Mouse (Mus musculus) layer of hippocampus, adult 2 months (tissue): Measurements from ENCODE around the gene Elf1. TPM values are rescaled to one million over a fixed set of nuclear protein-coding genes. Genes with fewer than 3 reads are reported as not detected.

Source experiments
- DNase-seq, 2 experiments: peaks; one replicate each; pipeline ENCODE4 v3.0.0; 2022; ENCODE audit warnings: low spot score in 2 of 2
- H3K27ac ChIP-seq: fragments of 200-600 bp; 2 replicates; pipeline ENCODE4 v1.8.1; 2022
- H3K4me3 ChIP-seq: fragments of 200-600 bp; 2 replicates; pipeline ENCODE4 v1.8.1; 2022; ENCODE audit warnings: mild to moderate bottlenecking
- CTCF ChIP-seq: fragments of 200-600 bp; conservative IDR thresholded peaks from 2 replicates; pipeline ENCODE4 v1.8.1; 2022; ENCODE audit warnings: antibody characterized with exemption, mild to moderate bottlenecking, moderate library complexity
- microRNA-seq, 2 experiments: library from miRNA; unstranded; fragments of <30 nt; microRNA quantifications; one replicate each; pipeline ENCODE4 v1.2.0; 2021
- total RNA-seq, 2 experiments: library from RNA; stranded (reverse); gene quantifications; 2 replicates each; pipeline ENCODE4 v1.2.3; 2021

Gene Elf1
- total RNA-seq, 2 experiments from 2014 or later, result 4.6 to 4.8 TPM

DNA sequence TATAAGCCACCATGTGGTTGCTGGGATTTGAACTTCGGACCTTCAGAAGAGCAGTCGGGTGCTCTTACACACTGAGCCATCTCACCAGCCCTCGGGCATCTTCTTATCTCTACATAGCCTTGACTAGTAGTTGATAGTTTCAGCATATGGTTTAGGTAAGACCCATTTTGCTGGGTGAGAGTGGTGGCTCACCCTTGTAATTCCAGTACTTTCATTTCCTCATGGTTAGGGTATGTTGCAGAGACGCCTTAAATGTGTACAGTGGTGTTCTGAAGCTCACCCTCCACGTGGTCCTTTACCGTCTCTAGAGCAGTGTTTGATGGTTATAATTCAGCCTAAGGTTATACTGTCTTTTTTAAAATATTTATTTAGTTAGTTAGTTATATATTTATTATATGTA, 125.4 kb downstream of the Elf1 start:
- peak in 1 of 2 experiments; percentile 3 for DNase-seq
- Histone ChIP-seq H3K4me3 (no peak overlapping the region), H3K27ac (peak overlapping the region; percentile 43)
- no peak for TF ChIP-seq CTCF

DNA sequence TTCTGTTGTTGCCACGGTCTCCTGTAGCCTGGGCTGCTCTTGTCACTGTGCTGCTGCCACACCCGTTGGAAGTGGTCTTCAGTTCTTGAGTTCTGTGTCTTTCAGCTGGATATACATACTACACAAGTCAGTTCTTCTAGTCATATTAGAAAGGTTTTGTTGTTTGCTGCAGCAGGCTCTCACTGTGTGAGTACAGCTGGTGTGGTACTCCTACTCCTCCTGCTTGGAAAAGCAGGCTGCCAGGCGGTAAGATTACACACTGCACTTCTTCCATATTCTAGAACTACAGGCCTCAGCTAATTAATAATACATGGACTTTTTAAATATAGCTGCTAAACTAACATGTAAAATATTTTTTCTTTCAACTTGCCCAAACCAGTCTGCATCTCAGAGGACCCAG, 125.9 kb downstream of the Elf1 start:
- Histone ChIP-seq H3K4me3 (no peak overlapping the region), H3K27ac (peak overlapping the region; percentile 43)
- peak; percentile 46 to 58 for DNase-seq
- TF ChIP-seq CTCF, result peak; percentile 39

DNA sequence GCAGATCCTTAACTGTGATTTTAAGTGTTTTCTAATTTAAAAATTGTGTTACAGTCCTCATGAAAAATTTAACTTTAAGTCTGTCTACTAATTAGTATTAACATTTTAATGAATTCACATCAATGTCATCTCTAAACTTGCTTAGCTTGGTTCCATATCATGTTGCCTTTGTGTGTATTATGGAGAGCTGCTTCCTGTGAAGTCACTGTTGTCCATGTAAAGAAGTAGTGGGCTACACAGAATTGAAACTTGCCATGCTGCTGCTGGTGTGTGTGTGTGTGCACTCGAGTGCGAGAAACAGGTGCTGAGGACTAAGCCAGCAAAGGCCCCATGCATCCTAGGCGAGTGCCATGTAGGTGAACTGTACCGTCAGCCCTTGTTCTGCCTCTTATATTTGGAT, 126.4 kb downstream of the Elf1 start:
- Histone ChIP-seq H3K4me3 (no peak overlapping the region), H3K27ac (peak overlapping the region; percentile 43)
- no peak for DNase-seq
- no peak for TF ChIP-seq CTCF

DNA sequence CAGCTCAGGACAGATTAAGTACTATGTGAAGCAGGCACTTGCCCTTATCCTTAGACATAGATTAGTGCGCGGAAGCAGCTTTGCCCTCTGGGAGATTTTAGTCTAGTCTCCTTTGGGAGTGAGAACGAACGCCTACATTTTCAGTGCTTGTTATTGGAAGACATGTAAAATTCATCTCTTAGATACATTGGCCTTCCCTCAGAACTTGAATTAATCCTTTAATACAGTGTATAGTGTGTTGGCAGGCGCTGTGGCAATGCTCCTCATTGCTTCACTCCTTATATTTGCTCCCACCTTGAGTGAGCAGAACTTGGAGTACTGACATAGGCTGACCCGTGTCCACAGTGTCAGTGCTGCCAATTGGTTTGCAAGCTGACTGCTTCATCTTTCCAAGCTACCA, 127.3 kb downstream of the Elf1 start:
- no peak for TF ChIP-seq CTCF
- Histone ChIP-seq H3K4me3 (no peak overlapping the region), H3K27ac (peak overlapping the region; percentile 4; the same call in 1 of the 2 replicates)
- peak in 1 of 2 experiments; percentile 3 for DNase-seq

DNA sequence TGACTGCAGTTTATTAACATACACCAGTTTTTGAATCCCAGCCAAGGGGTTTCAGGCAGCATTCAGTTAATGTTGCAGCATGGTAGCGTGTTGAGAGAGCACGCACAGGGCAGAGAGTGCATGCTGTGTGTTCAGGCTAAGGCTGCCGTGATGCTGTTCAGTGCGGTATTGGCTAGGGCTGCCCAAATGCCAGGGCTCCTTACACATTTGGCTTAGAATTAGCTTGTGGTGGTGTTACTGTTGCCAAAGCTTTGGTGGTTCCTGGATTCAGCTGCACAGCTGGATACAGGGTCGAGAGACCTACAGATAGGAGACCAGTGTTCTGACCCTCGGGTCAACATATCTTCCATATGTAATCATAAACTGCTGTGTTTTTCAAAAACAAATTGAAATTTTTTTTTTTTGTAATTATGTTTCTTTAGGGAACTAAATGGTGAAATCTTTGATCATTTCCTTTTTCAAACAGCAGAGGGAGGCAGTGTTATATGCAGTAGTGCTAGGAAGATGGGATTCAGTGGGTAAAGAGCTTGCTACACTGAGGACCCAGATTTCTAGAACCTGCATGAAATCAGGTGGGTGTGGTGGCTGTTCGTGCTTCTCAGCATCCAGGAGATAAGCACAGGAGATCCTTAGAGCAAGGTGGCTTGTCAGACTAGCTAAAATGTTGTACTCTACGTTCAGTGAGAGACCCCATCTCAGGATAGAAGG, 136.3 kb downstream of the Elf1 start:
- peak overlapping the region; percentile 62 for H3K27ac ChIP-seq
- no peak overlapping the region for H3K4me3 ChIP-seq
- peak; percentile 39 to 55 for DNase-seq
- peak; percentile 89 for TF ChIP-seq CTCF

DNA sequence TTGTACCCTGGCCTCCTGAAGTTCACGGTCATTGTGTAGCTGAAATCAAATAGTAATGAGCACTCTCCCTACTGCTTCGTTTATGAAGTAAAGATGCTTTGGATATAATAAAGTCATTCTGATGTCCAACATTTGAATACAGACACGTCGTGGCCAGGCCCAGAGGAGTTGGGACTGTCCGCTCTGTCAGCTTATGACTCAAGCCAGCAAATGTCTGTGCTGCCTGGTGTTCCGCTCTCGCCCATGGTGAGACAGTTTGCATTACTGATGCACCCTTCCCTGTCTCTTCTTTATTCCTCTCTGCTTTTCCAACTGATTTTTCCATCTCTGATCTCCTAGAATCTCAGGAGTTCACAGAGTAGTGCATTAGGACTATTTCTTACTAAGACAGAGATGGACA, 138.8 kb downstream of the Elf1 start:
- no peak for TF ChIP-seq CTCF
- Histone ChIP-seq H3K27ac (no peak overlapping the region), H3K4me3 (no peak overlapping the region)
- DNase-seq, result no peak

DNA sequence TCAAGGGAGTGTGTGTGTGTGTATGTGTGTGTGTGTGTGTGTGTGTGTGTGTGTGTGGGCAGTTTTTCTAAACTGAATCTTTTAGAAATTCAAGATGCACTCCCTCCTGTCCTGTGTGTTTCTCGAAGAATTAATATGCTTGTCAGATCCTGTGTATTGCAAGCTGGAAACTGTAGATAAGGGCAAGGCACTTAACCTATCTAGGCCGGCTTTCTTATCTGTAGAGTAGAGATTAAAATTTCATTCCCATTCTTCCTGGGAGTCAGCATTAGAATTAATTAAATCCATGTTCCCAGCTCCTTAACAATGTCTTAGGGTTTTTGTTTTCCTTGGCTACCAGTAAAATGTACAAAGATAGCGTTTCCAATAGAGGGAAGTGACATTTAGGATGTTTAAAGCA, 140.1 kb downstream of the Elf1 start:
- H3K4me3 ChIP-seq, result no peak overlapping the region
- H3K27ac ChIP-seq, result no peak overlapping the region
- no peak for DNase-seq
- no peak for TF ChIP-seq CTCF

Small RNA genes within 50 kb of the gene (microRNA-seq; reads per million reads assigned to microRNA genes)
- gene Gm27857, result 0 reads per million in 2 experiments

Other genes starting within 250 kb of the Elf1 start
- not detected for gene Zfp957, start 233.8 kb upstream of the Elf1 start, total RNA-seq
- 10 to 100 TPM; 37.1 to 40.7 TPM for gene Rgcc, start 179.5 kb upstream of the Elf1 start, total RNA-seq
- gene Naa16, start 90.4 kb upstream of the Elf1 start, total RNA-seq, result 10 to 100 TPM; 13.5 to 15.2 TPM
- 1 to 10 TPM; 6.0 to 6.2 TPM for gene Mtrf1, start 83.4 kb upstream of the Elf1 start, total RNA-seq
- 10 to 100 TPM; 39.9 to 44.0 TPM for gene Kbtbd7, start 54.7 kb upstream of the Elf1 start, total RNA-seq
- gene Kbtbd6, start 29.4 kb upstream of the Elf1 start, total RNA-seq, result 1 to 10 TPM in 1 of 2 experiments, under 1 TPM in 1; 0.91 to 1.2 TPM
- gene Wbp4, start 326 bp downstream of the Elf1 start, total RNA-seq, result 10 to 100 TPM; 50.4 to 52.8 TPM
- gene Sugt1, start 106.5 kb downstream of the Elf1 start, total RNA-seq, result 10 to 100 TPM; 89.7 to 92.1 TPM
- gene Cnmd, start 181.0 kb downstream of the Elf1 start, total RNA-seq, result 1 to 10 TPM; 1.5 to 1.8 TPM